Mouse (Mus musculus): Measurements from ENCODE around the gene Vmn1r10.

Vmn1r10 gene

DNA sequence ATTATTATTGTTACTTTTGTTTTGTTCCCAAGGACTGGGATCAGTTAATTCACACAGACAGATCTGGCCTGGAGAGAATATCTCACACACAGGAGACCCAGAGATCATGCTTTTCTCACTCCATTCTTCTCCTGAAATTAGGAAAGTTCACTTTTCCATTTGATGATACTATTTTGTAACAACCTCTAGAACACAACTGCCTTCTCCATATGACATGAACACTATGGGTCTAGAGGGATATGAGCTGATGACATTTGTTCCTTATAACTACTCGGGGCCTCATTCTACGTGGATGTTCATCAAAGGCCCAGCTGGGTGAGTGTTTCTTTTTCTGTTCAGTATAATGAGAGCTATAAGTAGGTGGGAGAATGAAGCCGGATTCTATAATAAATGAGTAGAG lies at the start of gene Vmn1r10:
TSS of gene Vmn1r10 (plus strand) at position 301 of the 400 bp plus-strand sequence.
- no peak for DNase-seq

- DNase-seq = peak in 1 of 2 experiments; percentile 4
Measured at GRCm38 (mm10) chr6:57063730-57064129, 45.5 kb upstream of the Vmn1r10 start.

DNA sequence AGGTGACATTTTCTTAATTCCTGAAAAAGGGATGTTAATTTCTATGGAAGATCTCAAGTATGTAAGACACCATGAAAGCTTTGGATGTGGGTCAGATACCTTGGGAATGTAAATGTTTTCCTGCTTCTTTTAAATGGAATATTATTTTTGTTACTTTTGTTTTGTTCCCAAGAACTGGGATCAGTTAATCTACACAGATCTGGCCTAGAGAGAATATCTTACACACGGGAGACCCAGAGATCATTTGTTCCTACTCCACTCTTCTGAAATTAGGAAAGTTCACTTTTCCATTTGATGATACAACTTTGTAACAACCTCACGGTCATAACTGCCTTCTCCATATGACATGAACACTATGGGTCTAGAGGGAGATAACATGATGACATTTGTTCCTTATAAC lies 42.8 kb upstream of the Vmn1r10 start, which contains the start of gene Vmn1r9:
TSS of gene Vmn1r9 (plus strand) at position 301 of the 400 bp plus-strand sequence.
- DNase-seq = no peak

DNA sequence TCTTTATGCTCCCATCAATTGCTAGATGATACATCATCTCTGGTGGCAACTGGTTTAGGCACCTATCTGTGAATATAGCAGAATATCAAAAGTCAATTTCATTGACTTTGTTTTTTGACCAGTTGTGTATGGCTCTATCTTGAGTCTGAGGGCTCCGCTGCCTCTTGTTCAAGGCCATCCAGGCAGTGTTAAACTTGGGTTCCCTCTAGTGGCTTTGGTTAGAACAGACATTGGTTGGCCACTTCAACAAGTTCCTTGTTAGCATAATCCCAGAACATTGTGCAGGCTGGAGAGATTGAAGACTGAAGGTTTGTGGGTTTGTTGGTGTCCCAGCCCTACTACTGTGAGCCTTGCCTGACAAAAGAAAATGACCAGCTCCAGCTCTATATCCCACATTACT lies 2.9 kb upstream of the Vmn1r10 start:
- no peak for DNase-seq

DNA sequence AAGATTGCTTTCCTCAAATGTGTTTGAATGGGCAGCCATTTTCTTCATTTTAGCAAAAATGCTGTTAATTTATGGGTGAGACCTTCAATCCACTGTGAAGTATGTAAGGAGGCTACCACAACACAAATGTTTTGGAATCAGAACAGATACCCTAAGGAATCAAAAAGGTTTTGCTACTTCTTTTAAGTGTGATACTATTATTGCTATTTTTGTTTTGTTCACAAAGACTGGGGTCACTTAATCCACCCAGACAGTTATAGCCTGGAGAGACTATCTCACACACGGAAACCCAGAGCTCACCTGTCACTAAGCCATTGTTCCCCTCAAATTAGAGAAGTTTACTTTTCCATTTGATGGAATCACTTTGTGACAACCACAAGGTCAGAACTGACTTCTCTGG lies 23.9 kb downstream of the Vmn1r10 start, which contains the start of gene Vmn1r11:
TSS of gene Vmn1r11 (plus strand) at position 301 of the 400 bp plus-strand sequence.
- DNase-seq = no peak

- no peak for DNase-seq
Measured at GRCm38 (mm10) chr6:57156619-57157018, 47.4 kb downstream of the Vmn1r10 start, which contains the start of gene Vmn1r12. Gene Vmn1r12, plus strand, starts transcription at chr6:57156919.

Data from cerebellum, postnatal 25 days (tissue).